Mouse (Mus musculus) CH12.LX (cell line): ENCODE measurements around the gene Nop53.

ENCODE experiments used
- CTCF ChIP-seq, 2 experiments: IDR thresholded peaks in 1 of 2; conservative IDR thresholded peaks in 1 of 2; 2 replicates each; pipeline ENCODE4 v1.5.1; 2011 to 2012; ENCODE audit warnings: low read depth in 2 of 2, low read length in 2 of 2, improper control_type of control experiment in 1 of 2, inconsistent platforms in 1 of 2, mild to moderate bottlenecking in 1 of 2, moderate library complexity in 1 of 2
- HCFC1 ChIP-seq: IDR thresholded peaks from 2 replicates; pipeline ENCODE4 v1.6.1; 2012; ENCODE audit warnings: low read depth, mild to moderate bottlenecking, inconsistent platforms, low read length, improper control_type of control experiment
- JUN ChIP-seq: IDR thresholded peaks from 2 replicates; pipeline ENCODE4 v1.6.1; 2011; ENCODE audit warnings: low read depth, mild to moderate bottlenecking, low read length, improper control_type of control experiment, moderate library complexity; ENCODE audit not compliant: insufficient read depth
- MAFK ChIP-seq: IDR thresholded peaks from 2 replicates; pipeline ENCODE4 v1.6.1; 2011; ENCODE audit warnings: low read length, improper control_type of control experiment; ENCODE audit not compliant: insufficient replicate concordance
- POLR2A ChIP-seq: IDR thresholded peaks from 2 replicates; pipeline ENCODE4 v1.6.1; 2011; ENCODE audit warnings: low read depth, mild to moderate bottlenecking, improper control_type of control experiment, low read length
- POLR2AphosphoS2 ChIP-seq: IDR thresholded peaks from 2 replicates; pipeline ENCODE4 v1.6.1; 2011; ENCODE audit warnings: low read depth, low read length, improper control_type of control experiment
- RAD21 ChIP-seq: IDR thresholded peaks from 2 replicates; pipeline ENCODE4 v1.6.1; 2011; ENCODE audit warnings: low read depth, mild to moderate bottlenecking, low read length, improper control_type of control experiment, moderate library complexity
- TCF12 ChIP-seq: IDR thresholded peaks from 2 replicates; pipeline ENCODE4 v1.6.1; 2014; ENCODE audit warnings: low read depth, mild to moderate bottlenecking, inconsistent platforms, low read length, improper control_type of control experiment
- USF1 ChIP-seq: IDR thresholded peaks from 2 replicates; pipeline ENCODE4 v1.6.1; 2014; ENCODE audit warnings: low read depth, mild to moderate bottlenecking, inconsistent platforms, low read length, improper control_type of control experiment
- ZC3H11A ChIP-seq: IDR thresholded peaks from 2 replicates; pipeline ENCODE4 v1.6.1; 2012; ENCODE audit warnings: low read depth, mild to moderate bottlenecking, inconsistent platforms, low read length, improper control_type of control experiment
- ZKSCAN1 ChIP-seq: IDR thresholded peaks from 2 replicates; pipeline ENCODE4 v1.6.1; 2012; ENCODE audit warnings: low read depth, inconsistent platforms, low read length, improper control_type of control experiment, borderline replicate concordance
- ZNF384 ChIP-seq: IDR thresholded peaks from 2 replicates; pipeline ENCODE4 v1.6.1; 2012; ENCODE audit warnings: low read depth, low read length, improper control_type of control experiment, inconsistent platforms

DNA sequence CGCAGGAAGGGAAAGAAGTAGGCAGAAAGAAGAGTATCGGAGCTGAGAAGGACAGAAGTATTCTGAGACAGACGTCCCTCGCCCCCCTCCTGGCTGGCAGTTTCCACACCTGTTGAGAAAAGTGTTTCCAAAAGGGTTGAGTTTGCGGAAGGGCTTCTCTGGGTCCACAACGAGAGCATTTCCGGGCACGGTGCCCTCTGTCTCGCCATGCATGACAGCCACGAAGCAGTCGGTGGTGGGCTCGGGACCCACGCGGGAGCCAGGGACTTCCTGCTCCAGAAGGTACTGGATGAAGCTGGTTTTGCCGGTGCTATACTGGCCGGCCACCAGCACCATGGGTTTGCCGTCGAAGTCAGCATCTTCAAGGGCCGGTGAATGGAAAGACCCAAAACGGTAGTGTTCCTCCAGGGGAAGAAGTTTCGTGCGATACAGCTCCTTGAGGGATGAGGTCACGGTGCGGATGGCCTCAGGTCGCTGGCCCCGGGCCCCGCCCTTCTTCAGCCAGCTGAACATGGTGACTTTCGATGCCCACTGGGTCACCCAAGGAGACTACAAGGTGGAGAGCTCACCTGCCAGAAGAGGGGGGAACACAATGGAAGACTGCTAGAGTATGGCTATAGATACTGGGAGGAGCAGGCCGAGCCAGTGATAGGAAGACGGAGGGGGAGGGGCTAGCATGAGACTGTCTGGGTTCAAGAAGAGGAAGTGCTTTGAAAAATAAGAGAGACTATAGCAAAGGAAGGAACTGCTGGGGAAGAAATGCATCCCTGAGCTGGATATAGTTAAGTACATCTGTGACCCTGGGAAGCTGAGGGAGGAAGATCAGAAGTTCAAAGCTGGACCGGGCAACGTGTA, 18.2 kb upstream of the Nop53 start:
- TF ChIP-seq TCF12 (no peak), RAD21 (no peak), POLR2A (no peak), ZC3H11A (no peak), CTCF (conservative IDR thresholded peaks at IDR 0.05 in 1 of 2, IDR thresholded peaks at IDR 0.05 in 1 of 2; ENCODE audit: low read depth in 2 of 2, low read length in 2 of 2) (no peak), USF1 (no peak), ZNF384 (no peak), MAFK (no peak), JUN (no peak), ZKSCAN1 (no peak), POLR2AphosphoS2 (no peak), HCFC1 (no peak)
